Mouse (Mus musculus): Measurements from ENCODE around the gene Stat2.
"Not testable (repeated sequence)": the region's sequence is repeated elsewhere in the genome, so short reads cannot be mapped to it uniquely, and the experiment has no call there.

Gene Stat2

DNA sequence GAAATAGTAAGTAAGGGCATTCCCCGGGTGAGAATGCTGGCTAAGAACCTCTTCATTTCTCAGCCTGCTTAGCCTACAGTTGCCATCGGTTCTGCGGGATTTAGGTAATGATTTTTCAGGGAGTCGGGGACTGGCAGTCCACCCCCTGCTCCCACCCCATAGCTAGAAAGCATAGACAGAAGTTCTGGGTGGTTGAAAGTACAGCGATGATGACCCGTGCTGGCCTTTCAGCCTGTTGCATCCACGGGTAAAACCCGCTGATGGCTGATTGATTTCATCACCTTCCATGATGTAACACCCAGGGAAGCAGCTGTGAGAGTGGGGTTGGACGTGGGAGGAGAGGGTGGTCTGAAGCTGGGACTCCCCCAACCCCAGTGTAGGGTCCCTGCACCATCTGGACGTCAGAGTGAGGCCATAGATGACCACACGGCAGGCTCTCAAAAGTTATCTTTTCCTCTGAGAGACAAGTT is 28.4 kb downstream of the Stat2 start, which contains the start of gene Il23a:
Gene Il23a (minus strand): TSS at position 51 of the 470 bp plus-strand sequence.
- no peak for DNase-seq (ENCODE audit: low spot score)

DNA sequence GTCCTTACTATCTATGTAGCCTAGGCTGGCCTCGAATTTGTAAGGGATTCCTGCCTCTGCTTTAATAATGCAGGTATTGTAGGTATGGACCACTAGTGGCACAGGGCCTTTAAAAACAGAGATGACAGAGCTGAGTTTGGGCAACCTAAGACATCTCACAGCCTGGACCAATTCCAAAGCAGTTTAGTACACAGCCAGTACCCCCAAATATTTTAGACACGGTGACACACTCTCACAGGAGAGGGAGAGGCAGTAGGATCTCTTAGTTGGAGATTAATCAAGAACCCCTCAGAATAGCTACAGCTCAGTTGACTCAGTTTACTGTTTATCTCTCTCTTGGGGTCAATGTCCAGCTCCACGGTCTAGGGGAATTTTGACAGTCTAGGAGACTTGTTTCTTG is 32.0 kb downstream of the Stat2 start:
- DNase-seq (ENCODE audit: low spot score): no peak

DNA sequence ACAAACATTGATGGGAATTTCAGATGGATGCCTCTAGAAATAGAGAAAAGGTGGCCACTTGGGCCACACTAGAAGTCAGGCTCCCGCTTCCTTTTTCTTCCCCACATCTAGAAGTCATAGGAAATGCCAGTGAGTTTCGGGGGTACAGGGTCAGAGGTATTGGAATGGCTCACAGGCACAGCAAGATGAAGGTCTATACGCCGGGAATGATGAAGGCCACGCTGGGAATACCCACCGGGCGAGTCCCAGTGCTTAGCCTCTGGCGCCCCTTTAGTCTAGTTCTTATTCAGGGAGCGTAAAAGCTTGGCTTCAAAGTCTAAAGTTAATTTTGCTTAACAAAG is 32.4 kb downstream of the Stat2 start:
- no peak for DNase-seq (ENCODE audit: low spot score)

DNA sequence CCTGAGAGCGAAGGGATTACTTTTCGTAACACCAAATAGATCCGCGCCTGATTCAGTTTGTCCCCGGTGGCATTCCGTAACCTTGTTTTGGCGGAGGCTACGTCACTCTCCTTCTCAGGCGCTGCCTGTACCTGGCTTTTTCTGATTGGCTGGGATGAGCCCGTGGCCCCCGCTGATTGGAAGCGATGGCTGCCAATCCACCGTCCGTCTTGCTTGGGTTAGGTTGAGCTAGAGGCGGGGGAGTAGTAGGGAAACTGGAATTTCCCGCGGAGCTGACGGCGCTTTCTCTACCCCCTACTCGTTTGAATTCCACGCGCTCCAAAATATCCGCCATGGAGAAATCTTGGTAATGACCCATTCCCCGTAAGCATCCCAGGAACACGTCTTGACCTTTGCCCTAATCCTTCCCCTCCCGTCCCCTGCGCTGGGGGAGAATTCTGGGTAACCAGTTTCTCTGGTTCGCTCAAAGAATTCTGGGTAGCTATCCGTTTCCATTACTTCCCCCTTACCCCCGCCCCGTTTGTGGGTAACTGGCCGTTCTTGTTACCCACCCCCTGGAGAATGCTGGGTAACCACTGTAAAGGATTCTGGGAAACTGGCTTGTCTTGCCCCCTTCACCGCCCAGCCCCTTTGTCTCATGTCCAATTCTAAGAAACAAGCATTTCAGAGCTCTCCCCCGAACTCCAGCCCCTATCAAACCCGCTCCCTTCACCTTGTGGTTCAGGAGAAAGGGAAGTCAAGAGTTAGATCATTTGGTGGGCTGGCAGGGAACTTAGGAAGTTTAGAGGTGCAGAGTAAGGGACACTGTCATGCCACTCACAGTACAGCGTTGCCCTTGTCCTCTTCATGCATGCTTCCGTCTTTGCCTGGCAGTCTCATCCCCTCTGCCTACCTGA is 33.0 kb downstream of the Stat2 start, which contains the start of gene Pan2:
Gene Pan2 (plus strand): TSS at position 210 of the 896 bp plus-strand sequence.
- DNase-seq (ENCODE audit: low spot score): peak; percentile 99

DNA sequence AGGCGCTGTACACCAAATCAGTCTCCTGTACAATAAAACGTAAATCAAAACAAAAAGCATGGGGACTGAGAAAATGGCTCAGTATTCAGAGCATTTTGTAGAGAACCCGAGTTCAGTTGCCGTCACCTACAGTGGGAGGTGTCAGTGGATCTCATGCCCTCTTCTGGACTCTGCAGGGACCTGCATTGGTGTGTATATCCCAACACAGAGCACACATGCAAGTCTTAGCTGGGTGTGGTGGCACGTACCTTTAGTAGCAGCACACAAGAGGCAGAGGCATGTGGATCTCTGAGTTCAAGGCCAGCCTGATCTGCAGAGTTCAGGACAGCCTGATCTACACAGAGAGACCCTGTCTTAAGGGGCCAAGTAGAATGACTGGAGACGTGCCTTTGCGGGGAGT is 39.3 kb downstream of the Stat2 start:
- no peak for DNase-seq (ENCODE audit: low spot score)

DNA sequence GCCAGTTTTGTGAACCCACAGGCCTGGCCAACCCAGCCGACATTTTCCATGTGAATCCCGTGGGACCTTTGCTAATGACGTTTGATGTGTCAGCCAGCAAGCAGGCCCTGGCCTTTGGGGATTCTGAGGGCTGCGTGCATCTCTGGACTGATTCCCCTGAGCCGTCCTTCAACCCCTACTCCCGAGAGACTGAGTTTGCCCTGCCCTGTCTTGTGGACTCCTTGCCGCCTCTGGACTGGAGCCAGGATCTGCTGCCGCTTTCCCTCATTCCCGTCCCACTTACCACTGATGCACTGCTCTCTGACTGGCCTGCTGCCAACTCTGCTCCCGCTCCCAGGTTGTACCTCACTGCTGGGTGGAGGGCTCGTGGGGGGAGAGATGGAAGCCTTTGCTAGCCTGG is 39.8 kb downstream of the Stat2 start:
- DNase-seq (ENCODE audit: low spot score): peak; percentile 48

DNA sequence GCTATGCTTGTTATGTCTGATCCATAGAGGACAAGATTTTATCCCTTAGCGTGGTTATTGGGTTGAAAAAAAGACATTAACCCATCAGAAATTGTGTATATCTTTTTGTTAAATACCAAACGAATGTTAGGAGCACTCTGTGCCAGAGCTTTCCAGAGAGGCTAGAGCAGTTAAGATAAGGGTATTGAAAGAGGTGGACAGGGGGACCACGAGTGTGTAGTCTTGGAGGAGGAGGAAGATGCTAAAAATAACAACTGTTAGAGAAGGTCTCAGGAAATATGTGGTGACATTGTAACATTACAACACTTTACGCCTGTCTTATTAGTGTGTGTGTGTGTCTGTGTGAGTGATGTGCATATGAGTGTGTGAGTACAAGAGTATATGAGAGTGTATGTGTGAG is 40.5 kb downstream of the Stat2 start:
- no peak for DNase-seq (ENCODE audit: low spot score)

DNA sequence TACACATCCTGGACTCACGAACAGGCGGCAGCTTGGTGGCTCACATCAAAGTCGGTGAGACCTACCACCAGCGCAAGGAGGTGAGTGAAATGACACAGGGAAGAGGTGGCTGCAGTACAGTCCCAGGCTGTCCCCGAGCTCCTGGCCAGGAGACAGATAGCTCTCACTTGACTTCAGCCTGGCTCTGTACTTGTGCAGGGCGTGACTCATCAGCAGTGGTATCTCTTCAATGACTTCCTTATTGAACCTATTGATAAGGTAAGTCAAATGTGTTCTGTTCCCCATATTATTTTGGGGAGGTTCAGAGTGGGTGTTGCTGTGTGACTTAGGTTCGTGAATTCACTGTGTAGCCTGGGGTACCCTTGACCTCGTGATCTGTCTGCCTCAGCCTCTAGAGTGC is 45.2 kb downstream of the Stat2 start:
- DNase-seq (ENCODE audit: low spot score): no peak

DNA sequence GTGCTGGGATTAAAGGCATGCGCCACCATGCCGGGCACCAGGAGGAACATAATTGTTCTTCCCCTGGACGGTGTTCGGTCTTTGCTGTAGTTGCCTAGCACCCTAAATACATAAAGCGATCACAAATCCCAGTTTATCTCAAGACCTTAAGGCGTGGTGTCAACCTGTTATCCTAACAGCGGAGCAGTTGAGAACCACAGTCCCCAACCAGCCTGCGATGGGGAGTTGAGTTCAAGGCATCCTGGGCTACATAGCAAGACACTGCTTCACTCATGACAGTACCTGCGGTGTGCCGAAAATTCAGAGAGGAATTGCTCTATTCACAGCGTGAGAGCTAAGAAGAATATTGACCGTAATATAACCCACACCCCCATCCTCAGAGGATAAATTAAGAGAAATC is 51.3 kb downstream of the Stat2 start:
- no peak for DNase-seq (ENCODE audit: low spot score)

DNA sequence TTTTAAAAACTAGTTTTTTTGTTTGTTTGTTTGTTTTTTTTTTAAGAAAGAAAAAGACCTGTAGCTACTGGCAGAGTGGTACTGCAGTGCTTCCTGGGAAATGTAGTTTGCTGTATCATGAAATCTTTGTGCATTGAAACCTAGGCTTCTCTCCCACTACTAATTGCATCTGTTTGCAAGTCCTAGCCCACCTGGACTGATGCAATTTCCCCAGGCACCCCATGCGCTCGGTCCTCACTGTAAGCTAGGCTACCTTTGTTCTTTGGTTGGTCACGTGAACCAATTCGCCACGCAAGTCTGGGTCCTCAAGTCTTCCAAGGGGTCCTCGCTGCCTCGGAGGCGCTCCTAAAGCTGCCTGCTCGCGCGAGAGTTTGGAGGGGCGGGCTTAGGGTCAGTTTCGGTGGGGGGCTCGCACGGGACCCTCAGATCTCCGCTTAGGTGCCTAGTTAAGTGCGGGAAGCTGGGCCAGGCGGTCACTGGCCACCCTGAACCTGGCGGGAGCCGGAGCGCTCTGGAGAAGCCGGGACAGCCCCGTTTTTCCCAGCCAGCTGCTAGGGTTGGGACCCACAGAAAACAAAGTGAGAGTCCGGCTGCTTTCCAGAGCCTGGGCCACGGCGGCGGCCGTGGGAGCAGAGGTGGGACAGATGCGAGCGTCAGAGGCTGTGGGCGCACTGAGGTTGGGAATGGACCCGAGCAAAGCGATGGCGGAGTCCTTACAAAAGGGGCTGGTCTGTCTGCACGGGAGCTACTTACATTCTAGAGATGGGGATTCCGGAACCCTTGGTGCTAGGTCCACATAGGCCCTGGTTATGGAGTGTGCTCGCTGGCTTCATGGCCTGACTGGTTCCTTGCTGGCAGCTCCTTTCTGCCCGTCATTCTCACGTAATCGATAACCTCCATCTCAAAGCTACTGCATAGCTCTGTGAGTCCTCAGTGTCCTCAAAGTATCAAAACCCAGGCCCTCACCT is 52.1 kb downstream of the Stat2 start, which contains the start of gene Cnpy2:
Gene Cnpy2 (plus strand): TSS at position 319 of the 968 bp plus-strand sequence.
- peak; percentile 79 for DNase-seq (ENCODE audit: low spot score)

DNA sequence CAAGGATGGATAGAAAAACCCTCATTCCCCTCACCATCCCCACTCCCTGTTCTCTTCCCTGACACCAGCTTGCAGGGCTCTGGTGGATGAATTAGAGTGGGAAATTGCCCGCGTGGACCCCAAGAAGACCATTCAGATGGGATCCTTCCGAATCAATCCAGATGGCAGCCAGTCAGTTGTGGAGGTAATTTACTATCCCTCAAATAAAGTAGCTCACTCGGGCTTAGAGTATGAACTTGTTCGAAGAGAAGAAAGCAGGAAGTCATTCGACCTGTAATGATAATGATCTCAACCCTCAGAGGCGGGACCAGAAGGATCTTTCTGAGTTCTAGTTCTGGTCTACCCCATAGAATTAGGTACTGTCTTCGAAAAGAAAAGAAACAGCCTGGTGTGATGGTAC is 53.2 kb downstream of the Stat2 start:
- DNase-seq (ENCODE audit: low spot score): no peak

DNA sequence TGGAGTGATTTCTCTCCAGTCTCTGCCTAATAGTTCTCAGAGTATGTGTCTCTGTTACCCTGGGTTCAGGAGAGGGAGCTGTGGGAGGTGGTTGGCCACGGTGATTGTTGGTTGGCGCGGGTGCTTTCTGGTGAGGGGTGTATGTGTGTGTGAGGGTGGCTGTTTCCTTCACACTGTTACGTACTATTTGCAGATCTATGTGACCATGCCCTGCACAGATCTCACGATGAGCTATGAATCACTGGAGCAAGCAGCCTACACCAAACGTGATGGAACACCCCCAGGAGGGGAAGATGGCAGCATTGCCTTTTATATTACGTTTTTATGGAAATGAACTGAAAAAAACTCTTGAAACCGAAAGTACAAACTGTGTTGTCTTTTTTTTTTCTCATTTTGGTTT is 56.5 kb downstream of the Stat2 start:
- DNase-seq (ENCODE audit: low spot score): no peak

DNA sequence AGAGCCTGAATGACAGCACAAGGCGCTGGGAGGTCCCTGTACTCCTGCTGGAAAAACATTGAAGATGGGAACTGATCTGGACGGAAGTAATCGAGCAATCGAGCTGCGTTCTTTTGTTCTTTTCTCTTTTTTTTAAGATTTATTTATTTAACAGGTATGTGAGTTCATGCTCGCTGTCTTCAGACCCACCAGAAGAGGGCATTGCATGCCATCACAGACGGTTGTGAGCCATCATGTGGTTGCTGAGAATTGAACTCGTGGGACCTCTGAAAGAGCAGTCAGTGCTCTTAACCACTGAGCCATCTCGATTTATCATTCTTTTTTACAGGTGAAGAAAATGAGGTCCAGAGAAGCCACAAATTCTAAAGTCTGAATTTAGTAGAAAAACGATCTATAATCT is 57.3 kb downstream of the Stat2 start:
- DNase-seq (ENCODE audit: low spot score): no peak

DNA sequence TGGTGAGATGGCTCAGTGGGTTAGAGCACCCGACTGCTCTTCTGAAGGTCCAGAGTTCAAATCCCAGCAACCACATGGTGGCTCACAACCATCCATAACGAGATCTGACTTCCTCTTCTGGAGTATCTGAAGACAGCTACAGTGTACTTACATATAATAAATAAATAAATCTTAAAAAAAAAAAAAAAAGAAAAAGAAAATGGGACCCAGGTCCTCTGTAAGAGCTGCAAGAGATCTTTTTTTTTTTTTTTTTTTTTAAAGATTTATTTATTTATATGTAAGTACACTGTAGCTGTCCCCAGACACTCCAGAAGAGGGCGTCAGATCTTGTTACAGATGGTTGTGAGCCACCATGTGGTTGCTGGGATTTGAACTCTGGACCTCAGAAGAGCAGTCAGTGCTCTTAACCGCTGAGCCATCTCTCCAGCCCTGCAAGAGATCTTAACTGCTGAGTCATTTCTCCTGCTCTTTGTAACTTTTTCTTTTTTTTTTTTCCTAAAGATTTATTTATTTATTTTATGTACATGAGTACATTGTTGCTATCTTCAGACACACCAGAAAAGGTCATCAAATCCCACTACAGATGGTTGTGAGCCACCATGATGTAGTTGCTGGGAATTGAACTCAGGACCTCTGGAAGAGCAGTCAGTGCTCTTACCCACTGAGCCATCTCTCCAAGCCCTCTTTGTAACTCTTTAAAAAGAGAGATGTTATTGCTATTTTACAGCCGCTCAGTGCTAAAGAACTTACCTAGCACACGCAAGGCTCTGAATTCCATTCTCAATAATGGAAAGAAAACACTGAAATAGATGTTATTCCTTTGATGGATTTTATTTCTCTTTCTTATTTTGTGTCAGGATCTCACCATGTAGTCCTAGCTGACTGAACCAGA is 62.2 kb downstream of the Stat2 start:
- not testable (repeated sequence) for DNase-seq (ENCODE audit: low spot score)

DNA sequence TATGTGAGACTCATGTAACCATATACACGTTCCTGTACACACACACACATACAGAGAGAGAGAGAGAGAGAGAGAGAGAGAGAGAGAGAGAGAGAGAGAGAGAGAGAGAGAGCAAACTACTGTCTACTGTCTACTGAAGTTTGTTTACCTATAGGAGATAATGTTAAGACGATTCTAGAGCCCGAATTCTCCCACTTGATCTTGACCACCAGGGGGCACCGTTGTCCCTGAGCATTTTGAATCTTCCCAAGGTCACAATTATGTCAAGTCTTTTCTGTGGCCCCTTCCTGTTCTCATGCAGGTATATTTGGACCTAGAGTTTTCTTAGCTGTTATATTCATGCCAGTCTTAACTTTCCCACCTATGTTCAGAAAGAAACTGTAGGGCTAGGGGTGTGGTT is 65.2 kb downstream of the Stat2 start:
- no peak for DNase-seq (ENCODE audit: low spot score)

DNA sequence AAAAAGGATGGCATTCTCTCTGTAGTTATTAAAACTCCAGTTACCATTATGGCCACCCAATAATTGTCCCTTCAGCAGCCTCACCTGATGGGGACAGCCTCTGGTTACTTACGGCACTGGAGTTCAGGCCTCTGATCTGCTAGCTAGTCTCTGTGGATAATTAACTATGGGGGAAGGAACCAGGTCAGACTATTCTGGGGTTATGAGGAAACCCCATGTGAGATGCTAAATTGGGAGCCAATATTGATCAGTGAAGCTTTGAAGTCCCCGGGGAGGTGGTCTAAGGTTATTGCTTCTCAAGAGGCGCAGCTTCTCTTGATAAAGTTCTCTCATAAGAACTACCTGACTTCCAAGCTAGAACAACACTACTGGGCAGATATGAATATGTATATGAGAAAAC is 65.8 kb downstream of the Stat2 start:
- DNase-seq (ENCODE audit: low spot score): no peak

DNA sequence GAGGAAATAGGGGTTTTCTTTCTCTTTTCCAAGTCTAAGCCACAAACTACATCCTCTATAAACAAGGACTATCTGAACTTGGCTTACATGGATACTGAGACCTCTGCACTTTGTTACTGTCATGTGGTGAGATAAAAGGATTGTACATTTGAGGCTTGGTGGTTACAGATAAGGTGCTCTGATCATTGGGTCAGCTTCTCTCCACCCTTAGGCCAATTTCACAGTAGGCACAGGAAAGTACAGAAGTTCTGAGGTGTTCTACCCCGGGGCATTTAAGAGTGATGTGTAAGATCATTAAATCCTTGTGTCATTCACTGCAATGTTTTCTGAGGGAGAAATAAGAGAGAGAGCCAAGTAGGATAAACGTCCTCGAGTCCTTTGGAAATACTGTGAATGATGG is 66.2 kb downstream of the Stat2 start:
- DNase-seq (ENCODE audit: low spot score): no peak

DNA sequence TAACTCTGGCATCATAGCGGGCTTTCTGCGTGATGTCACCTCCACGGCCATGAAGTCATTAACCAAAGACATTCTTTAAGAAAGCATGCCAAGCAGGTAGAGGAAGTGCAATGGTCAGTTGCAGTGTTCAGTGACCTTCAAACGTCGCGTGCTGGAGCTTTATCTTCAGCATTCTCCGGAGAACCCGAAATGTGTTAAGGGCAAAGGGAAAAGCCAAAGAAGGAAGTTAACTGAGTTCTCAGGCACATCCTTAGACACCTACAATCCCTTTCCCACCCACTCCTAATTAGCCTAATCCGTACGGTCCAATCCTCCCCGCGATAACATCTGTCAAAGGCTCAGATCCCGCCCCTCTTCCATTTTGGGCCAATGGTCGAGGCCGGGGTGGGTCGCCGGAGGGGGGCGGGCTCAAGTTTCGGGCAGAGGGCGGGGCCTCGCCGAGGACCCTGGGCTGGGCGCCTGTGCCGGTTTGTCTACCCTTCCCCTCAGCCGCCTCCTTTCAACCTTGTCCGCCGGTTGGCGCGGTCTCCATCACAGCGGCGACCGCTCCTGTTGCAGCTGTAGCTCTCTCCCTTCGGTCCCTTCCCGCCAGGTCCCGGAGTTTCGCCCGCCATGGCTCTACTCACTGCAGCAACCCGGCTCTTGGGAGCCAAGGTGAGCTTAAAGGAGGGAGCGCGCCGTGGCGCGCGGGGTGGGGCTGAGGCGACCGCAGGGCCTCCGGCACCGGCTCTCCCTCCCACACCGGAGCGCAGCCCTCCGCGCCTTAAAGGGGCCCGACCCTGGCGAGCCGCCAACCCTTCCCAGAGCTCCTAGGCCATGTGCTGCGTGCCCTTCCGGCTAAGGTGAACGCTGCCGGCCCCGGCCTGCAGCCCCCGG is 67.2 kb downstream of the Stat2 start, which contains the start of gene Cs:
Gene Cs (plus strand): TSS at position 429 of the 876 bp plus-strand sequence.
- peak; percentile 93 for DNase-seq (ENCODE audit: low spot score)

DNA sequence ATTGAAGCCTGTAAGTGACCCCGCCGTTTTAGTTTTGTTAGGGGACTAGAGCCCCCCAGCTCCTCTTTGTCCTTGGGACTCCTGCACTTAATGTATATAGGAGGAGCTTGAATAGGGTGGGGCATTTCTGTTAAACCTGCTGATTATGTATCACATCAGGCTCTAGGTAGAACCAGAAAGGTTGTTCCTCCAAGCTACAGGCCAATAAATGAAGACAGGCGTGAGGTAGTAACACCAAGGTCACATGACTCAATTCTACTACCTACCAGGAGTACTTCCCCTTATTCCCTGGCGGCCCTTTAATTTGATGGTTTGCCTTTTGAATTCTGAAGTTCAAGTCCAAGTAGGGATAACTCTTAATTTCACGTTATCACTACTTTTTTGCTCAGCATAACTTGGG is 68.1 kb downstream of the Stat2 start:
- no peak for DNase-seq (ENCODE audit: low spot score)

DNA sequence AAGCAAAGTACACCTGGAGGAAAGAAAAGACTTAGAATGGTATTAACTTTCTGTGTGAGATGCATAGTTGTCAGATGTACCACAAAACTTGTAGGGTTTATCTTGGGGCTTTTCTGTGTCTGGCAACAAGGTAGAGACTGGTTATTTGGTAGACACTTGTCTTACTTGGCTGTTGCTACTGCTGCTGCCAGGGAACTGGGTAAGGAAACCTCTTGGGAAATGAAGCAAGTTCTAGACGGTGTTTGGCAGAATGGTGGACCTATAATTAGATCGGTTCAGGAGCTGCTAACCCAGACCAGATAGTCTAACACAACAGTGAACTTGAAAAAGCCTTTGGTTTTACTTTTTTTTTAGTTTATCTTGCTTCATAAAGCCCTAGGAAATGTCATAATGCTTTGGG is 68.6 kb downstream of the Stat2 start:
- no peak for DNase-seq (ENCODE audit: low spot score)
